Comparison of ENCODE assay signal across 16 mouse cellular contexts in genomic region chr2:152068660-152069433, GRCm38 (mm10). TPM values are rescaled to one million over a fixed set of nuclear protein-coding genes. Genes with fewer than 3 reads are reported as not detected.
DNase-seq lines count a peak whose midpoint lies in the region; ATAC-seq lines count a peak whose summit lies in the region.
"Had no signal": no experiment of that assay in that cellular context is flagged by ENCODE, and none has a peak within 500 bp of the region (broad histone marks: within the 10 kb centered on the region; RNA-seq: fewer than 3 reads in every experiment).

No protein-coding gene starts in this region.

- no peaks in the 10 kb centered on the region for H3K9me3 ChIP-seq in heart, embryonic 13.5 days
- no peaks in the 10 kb centered on the region for H3K9me3 ChIP-seq in heart, embryonic 11.5 days (replicated peaks; ENCODE audit: control insufficient read depth, low read length)
- H3K9me3 ChIP-seq in forebrain, embryonic 14.5 days (replicated peaks; ENCODE audit: control insufficient read depth, low read length): no peaks in the 10 kb centered on the region
- no peaks in the 10 kb centered on the region for H3K9me3 ChIP-seq in neural tube, embryonic 15.5 days (replicated peaks)
- H3K9me3 ChIP-seq: liver, embryonic 12.5 days had no signal

- DNase-seq in forebrain, embryonic 14.5 days (ENCODE audit: low spot score): peak; percentile 90
- DNase-seq in mesoderm, embryonic 11.5 days (ENCODE audit: low read depth, low spot score): peak; percentile 63
- DNase-seq in thymus, postnatal 36 days: no peak
- DNase-seq in frontal cortex, postnatal 14 days (ENCODE audit: low spot score in 2 of 2): no peak
- no peak for DNase-seq in frontal cortex, postnatal 10 days (ENCODE audit: low spot score in 2 of 2)
- DNase-seq: cerebellum, adult 9-10 months; heart, adult 11 months; heart, postnatal 14 days; kidney, adult 11 months; kidney, postnatal 36 days had no signal

- H3K27me3 ChIP-seq in heart, embryonic 13.5 days (replicated peaks): peaks cover 50% of the 10 kb centered on the region
- peaks cover 12% of the 10 kb centered on the region; the same call in 1 of the 2 replicates for H3K27me3 ChIP-seq in heart, embryonic 11.5 days (ENCODE audit: control insufficient read depth, insufficient read depth, low read length)
- no peaks in the 10 kb centered on the region for H3K27me3 ChIP-seq in forebrain, embryonic 14.5 days (replicated peaks; ENCODE audit: control insufficient read depth, insufficient read depth, low read length)
- H3K27me3 ChIP-seq in neural tube, embryonic 15.5 days (replicated peaks): no peaks in the 10 kb centered on the region

- H3K27ac ChIP-seq in heart, embryonic 13.5 days (replicated peaks): no peak overlapping the region
- H3K27ac ChIP-seq in heart, embryonic 11.5 days (ENCODE audit: low read depth, low read length): no peak overlapping the region
- peak overlapping the region; percentile 82 for H3K27ac ChIP-seq in forebrain, embryonic 14.5 days (ENCODE audit: low read depth, low read length)
- H3K27ac ChIP-seq in neural tube, embryonic 15.5 days (replicated peaks): no peak overlapping the region
- H3K27ac ChIP-seq: left cerebral cortex, adult 2 months; liver, embryonic 12.5 days had no signal

- H3K4me2 ChIP-seq in heart, embryonic 13.5 days: no peak overlapping the region
- no peak overlapping the region for H3K4me2 ChIP-seq in heart, embryonic 11.5 days
- 0 out of 2 replicates have a peak overlapping the region, but pooled peaks have one; percentile 3 for H3K4me2 ChIP-seq in forebrain, embryonic 14.5 days (ENCODE audit: low read length)
- no peak overlapping the region for H3K4me2 ChIP-seq in neural tube, embryonic 15.5 days
- H3K4me2 ChIP-seq: liver, embryonic 12.5 days had no signal

- no peak overlapping the region for H3K4me3 ChIP-seq in heart, embryonic 13.5 days
- H3K4me3 ChIP-seq in heart, embryonic 11.5 days (ENCODE audit: low read depth, low read length): no peak overlapping the region
- H3K4me3 ChIP-seq in forebrain, embryonic 14.5 days (ENCODE audit: low read depth, low read length): no peak overlapping the region
- no peak overlapping the region for H3K4me3 ChIP-seq in neural tube, embryonic 15.5 days (replicated peaks)
- H3K4me3 ChIP-seq: erythroblast, embryonic 14.5 days; left cerebral cortex, adult 2 months; liver, embryonic 12.5 days had no signal

- ATAC-seq in heart, embryonic 13.5 days (ENCODE audit: extremely low read depth, insufficient number of reproducible peaks, low FRiP score, low TSS enrichment): 0 out of 2 replicates have a peak, but pooled peaks have one; percentile 14
- no peak for ATAC-seq in heart, embryonic 11.5 days (replicated peaks; ENCODE audit: insufficient number of reproducible peaks, low FRiP score, low TSS enrichment)
- peak; percentile 94 for ATAC-seq in forebrain, embryonic 14.5 days
- ATAC-seq in neural tube, embryonic 15.5 days (ENCODE audit: low FRiP score): peak; percentile 42; the same call in 1 of the 2 replicates
- ATAC-seq: liver, embryonic 12.5 days had no signal

- WGBS in heart, embryonic 13.5 days: 46% methylated on average over 11 of the region's 11 CpGs
- WGBS in heart, embryonic 11.5 days (ENCODE audit: insufficient replicate concordance): 50% methylated on average over 11 of the region's 11 CpGs
- WGBS in forebrain, embryonic 14.5 days: 5% methylated on average over 11 of the region's 11 CpGs
- 24% methylated on average over 11 of the region's 11 CpGs for WGBS in neural tube, embryonic 15.5 days

- no peak overlapping the region for H3K9ac ChIP-seq in heart, embryonic 13.5 days
- no peak overlapping the region for H3K9ac ChIP-seq in heart, embryonic 11.5 days (ENCODE audit: low read depth, low read length)
- H3K9ac ChIP-seq in forebrain, embryonic 14.5 days (ENCODE audit: low read length): peak overlapping the region; percentile 40; the same call in 1 of the 2 replicates
- no peak overlapping the region for H3K9ac ChIP-seq in neural tube, embryonic 15.5 days (replicated peaks)
- H3K9ac ChIP-seq: liver, embryonic 12.5 days had no signal

- no peaks in the 10 kb centered on the region for H3K4me1 ChIP-seq in heart, embryonic 13.5 days
- no peaks in the 10 kb centered on the region for H3K4me1 ChIP-seq in heart, embryonic 11.5 days (ENCODE audit: control insufficient read depth, insufficient read depth, low read length)
- H3K4me1 ChIP-seq in forebrain, embryonic 14.5 days (ENCODE audit: control insufficient read depth, insufficient read depth, low read length): peaks cover 18% of the 10 kb centered on the region
- H3K4me1 ChIP-seq in neural tube, embryonic 15.5 days: peaks cover 11% of the 10 kb centered on the region
- H3K4me1 ChIP-seq: liver, embryonic 12.5 days had no signal

- H3K36me3 ChIP-seq in heart, embryonic 13.5 days: no peaks in the 10 kb centered on the region
- H3K36me3 ChIP-seq in heart, embryonic 11.5 days (ENCODE audit: control insufficient read depth, insufficient read depth, low read length): no peaks in the 10 kb centered on the region
- H3K36me3 ChIP-seq in forebrain, embryonic 14.5 days (ENCODE audit: control insufficient read depth, insufficient read depth, low read length): no peaks in the 10 kb centered on the region
- H3K36me3 ChIP-seq in neural tube, embryonic 15.5 days: no peaks in the 10 kb centered on the region
- H3K36me3 ChIP-seq: liver, embryonic 12.5 days had no signal

RNA-seq across cellular contexts. Expression of gene Scrt2, which starts 12.5 kb away (rescaled TPM):
- 0.04 TPM in 1 of 2 replicates, not detected in the other for polyA plus RNA-seq in heart, embryonic 13.5 days (2015; fragmentation: Nextera tagmentation; extraction: Ambion mirVana)
- polyA plus RNA-seq in heart, embryonic 11.5 days (2014; fragmentation: Nextera tagmentation; extraction: Ambion mirVana): 0.06 and 0.11 TPM in 2 replicates
- 16.1 and 16.2 TPM in 2 replicates for polyA plus RNA-seq in forebrain, embryonic 14.5 days (2014; fragmentation: Nextera tagmentation; extraction: Ambion mirVana)
- polyA plus RNA-seq in neural tube, embryonic 15.5 days (2015; fragmentation: Nextera tagmentation; extraction: Ambion mirVana): 7.5 and 9.2 TPM in 2 replicates
- polyA plus RNA-seq: erythroblast, embryonic 14.5 days; liver, embryonic 12.5 days had no signal

RNA-seq across cellular contexts. Expression of gene Srxn1, which starts 36.5 kb away (rescaled TPM):
- 7.4 and 7.7 TPM in 2 replicates for polyA plus RNA-seq in heart, embryonic 13.5 days (2015; fragmentation: Nextera tagmentation; extraction: Ambion mirVana)
- polyA plus RNA-seq in heart, embryonic 11.5 days (2014; fragmentation: Nextera tagmentation; extraction: Ambion mirVana): 8.1 and 8.8 TPM in 2 replicates
- polyA plus RNA-seq in forebrain, embryonic 14.5 days (2014; fragmentation: Nextera tagmentation; extraction: Ambion mirVana): 11.8 and 12.0 TPM in 2 replicates
- 25.8 and 27.7 TPM in 2 replicates for polyA plus RNA-seq in neural tube, embryonic 15.5 days (2015; fragmentation: Nextera tagmentation; extraction: Ambion mirVana)

Comparison
In these comparisons a context has a peak if more than half of its experiments do, and no peak if none do; other contexts are left out.
1. DNase-seq: peak in forebrain, embryonic 14.5 days (single experiment) and mesoderm, embryonic 11.5 days (single experiment); none in thymus, postnatal 36 days (0 of 2), frontal cortex, postnatal 14 days (0 of 2) and frontal cortex, postnatal 10 days (0 of 2).